Mouse (Mus musculus) CD8-positive naive resting alpha-beta T cell, adult 2 months (primary cell): ENCODE data around the gene Gm37240.
"Not testable (repeated sequence)": the region's sequence is repeated elsewhere in the genome, so short reads cannot be mapped to it uniquely, and the experiment has no call there.

Source experiments
- DNase-seq, 2 experiments: peaks; one replicate each; pipeline ENCODE4 v3.0.0; 2022; ENCODE audit warnings: low read depth in 2 of 2, low spot score in 2 of 2

The Gm37240 gene

GRCm38 (mm10) chr3:84582023-84582912, 1305.0 kb downstream of the Gm37240 start, which contains the start of gene Arfip1:
TSS of gene Arfip1 (minus strand) at chr3:84582625.
- peak; percentile 88 to 90 for DNase-seq

- no peak for DNase-seq
Measured at GRCm38 (mm10) chr3:84581696-84582022, 1305.7 kb downstream of the Gm37240 start.

GRCm38 (mm10) chr3:84580716-84581115, 1306.6 kb downstream of the Gm37240 start:
- DNase-seq: no peak

- DNase-seq: no peak
Measured at GRCm38 (mm10) chr3:84570501-84570900, 1316.8 kb downstream of the Gm37240 start.

- DNase-seq: no peak
Measured at GRCm38 (mm10) chr3:84569587-84569986, 1317.7 kb downstream of the Gm37240 start.

GRCm38 (mm10) chr3:84568540-84568939, 1318.8 kb downstream of the Gm37240 start:
- DNase-seq: no peak

- no peak for DNase-seq
Measured at GRCm38 (mm10) chr3:84563415-84563814, 1323.9 kb downstream of the Gm37240 start.

GRCm38 (mm10) chr3:84562911-84563310, 1324.4 kb downstream of the Gm37240 start:
- DNase-seq: not testable (repeated sequence)

GRCm38 (mm10) chr3:84558301-84558700, 1329.0 kb downstream of the Gm37240 start:
- no peak for DNase-seq

GRCm38 (mm10) chr3:84555780-84556179, 1331.5 kb downstream of the Gm37240 start:
- DNase-seq: no peak

- DNase-seq: no peak
Measured at GRCm38 (mm10) chr3:84547177-84547576, 1340.1 kb downstream of the Gm37240 start.

GRCm38 (mm10) chr3:84542450-84542849, 1344.9 kb downstream of the Gm37240 start:
- peak; percentile 40 to 58 for DNase-seq

GRCm38 (mm10) chr3:84541881-84542280, 1345.4 kb downstream of the Gm37240 start:
- no peak for DNase-seq

- DNase-seq: no peak
Measured at GRCm38 (mm10) chr3:84540640-84541039, 1346.7 kb downstream of the Gm37240 start.

- DNase-seq: no peak
Measured at GRCm38 (mm10) chr3:84536987-84537386, 1350.3 kb downstream of the Gm37240 start.

GRCm38 (mm10) chr3:84533227-84533626, 1354.1 kb downstream of the Gm37240 start:
- no peak for DNase-seq

- DNase-seq: no peak
Measured at GRCm38 (mm10) chr3:84529021-84529420, 1358.3 kb downstream of the Gm37240 start.

- no peak for DNase-seq
Measured at GRCm38 (mm10) chr3:84524952-84525351, 1362.4 kb downstream of the Gm37240 start.

GRCm38 (mm10) chr3:84516163-84516562, 1371.2 kb downstream of the Gm37240 start:
- DNase-seq: no peak

GRCm38 (mm10) chr3:84512774-84513515, 1374.4 kb downstream of the Gm37240 start:
- DNase-seq: no peak

GRCm38 (mm10) chr3:84505193-84505592, 1382.1 kb downstream of the Gm37240 start:
- DNase-seq: no peak

GRCm38 (mm10) chr3:84504291-84504690, 1383.0 kb downstream of the Gm37240 start:
- no peak for DNase-seq
